Mouse (Mus musculus) adrenal gland, adult 18-20 months (tissue): ENCODE measurements at regions not wholly inside any gene's neighbourhood (a gene's known extent, or its start where the extent isn't known, plus 50 kb on each side); places are given as distances from the start of the nearest gene placed in this dataset.
A peak's percentile ranks its signal among the peaks of the same experiment; 100 is the strongest.

Experiments used
- DNase-seq, 2 experiments: peaks; one replicate each; pipeline ENCODE4 v3.0.0; 2021 to 2022; ENCODE audit warnings: low spot score in 2 of 2

DNA sequence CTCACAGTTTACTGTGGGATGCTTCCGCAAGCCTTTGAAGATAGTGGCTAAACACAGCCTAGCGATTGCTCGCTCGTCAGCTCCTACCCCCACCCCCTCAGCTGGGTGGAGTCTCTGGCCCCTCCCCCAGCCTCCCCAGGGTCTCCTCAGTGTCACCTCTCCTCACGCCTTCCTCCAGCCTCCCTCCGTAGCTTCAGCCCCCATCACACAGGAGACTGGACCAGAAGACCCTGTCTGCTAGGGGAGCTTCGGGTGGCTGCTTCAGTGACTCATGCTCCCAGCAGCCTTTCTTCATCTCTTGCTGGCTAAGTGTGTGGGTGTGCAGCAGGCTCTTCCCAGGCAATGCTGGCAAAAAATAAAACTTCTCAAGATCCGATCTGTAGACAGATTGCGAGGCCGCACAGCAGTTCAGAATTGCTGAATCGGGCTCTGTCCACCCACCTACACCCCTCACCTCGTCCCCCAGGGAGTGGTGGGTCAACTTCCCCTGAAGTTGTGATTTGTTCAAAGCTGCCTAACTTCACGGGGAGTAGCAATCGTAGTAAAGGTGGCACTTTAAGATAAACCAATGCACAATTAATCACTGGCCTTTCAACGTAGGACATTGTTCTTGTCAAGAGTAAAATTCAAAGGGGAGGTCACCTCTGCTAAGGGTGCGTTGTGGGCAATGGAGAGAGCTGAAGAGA lies 61.2 kb upstream of the Ankrd28 start:
- peak; percentile 24 to 26 for DNase-seq

DNA sequence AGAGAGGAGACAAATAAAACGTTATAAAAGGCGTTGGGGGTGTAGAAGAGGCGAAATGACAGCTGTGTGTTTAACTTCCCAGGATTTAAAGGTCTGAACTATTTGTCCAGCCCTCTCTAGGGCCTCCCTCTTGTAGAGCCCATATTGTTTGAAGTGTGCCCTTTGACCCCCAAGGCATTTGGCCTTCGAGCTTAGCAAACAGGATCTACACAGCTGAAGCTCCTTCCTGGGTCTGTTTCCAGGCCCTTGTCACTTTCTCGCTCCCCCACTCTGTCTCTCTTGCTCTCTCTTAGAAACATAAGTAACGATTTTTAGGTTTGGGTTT lies 61.7 kb upstream of the Ankrd28 start:
- DNase-seq: no peak

DNA sequence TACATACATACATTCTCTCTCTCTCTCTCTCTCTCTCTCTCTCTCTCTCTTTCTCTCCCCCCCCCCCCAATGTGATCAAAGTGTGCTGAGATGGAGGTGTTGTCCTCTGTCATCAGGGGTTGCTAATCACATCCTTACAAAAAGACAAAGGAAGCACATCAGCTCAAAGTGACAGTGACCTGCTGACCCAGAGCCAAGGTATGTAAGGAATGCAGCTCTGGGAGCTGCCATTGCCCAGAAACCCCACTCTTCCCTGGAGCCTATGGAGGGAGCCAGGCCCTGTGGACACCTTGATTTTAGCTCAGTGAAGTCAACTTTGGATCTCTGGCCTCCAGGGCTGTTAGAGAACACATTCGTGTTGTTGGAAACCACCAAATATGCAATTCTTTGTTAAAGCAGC lies 66.0 kb upstream of the Ankrd28 start:
- no peak for DNase-seq

DNA sequence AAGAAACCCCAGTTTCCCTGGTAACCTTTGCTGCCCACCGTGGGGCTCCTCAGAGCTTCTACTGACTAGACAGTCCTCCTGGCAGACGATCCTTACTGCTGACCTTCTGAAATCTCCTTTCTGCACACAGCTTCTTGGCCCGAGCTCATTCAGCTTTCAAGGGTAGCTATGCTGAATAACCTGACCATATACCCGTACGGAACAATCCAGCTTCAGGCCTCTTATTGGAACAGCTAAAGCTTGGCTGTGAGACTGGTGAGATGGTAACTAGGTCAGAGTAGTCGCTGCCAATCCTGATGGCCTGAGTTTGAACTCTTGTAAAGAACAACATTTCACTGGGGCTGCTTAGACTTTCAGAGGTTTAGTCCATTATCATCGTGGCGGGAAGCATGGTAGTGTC lies 69.1 kb upstream of the Ankrd28 start:
- DNase-seq: no peak

DNA sequence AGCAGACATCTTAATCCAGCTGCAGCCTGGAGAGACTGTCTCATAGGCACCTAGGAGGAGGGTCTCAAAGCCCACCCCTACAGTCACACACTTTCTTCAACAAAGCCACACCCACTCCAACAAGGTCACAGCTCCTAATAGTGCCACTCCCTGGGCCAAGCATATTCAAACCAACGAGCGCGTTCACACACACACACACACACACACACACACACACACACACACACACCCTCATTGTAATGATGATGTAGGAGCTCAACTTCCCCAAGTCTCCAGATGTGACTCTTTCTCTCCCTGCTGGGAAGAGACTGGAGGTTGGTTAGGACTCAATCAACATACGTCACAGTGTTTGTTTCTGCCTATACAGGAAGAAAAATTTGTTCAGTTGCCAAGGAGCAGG lies 69.5 kb upstream of the Ankrd28 start:
- DNase-seq: no peak

DNA sequence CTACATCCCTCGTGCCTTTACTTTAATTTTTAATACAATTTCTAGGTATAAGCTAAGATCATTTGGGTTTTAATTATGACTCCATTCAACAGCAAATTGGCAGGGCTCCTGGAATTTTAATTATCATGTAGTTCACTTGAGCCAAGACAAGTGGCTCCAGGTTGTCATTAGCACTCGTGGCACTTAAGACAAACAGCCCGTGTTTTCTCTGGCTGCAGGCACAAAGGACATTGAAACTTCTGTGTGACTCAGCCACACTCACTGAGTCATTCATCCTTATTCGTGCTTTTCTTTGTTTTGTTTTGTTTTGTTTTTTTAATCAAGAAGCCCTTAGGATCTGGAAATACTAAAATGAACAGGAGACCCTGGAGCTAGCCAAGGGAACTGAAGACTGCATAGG lies 71.5 kb upstream of the Ankrd28 start:
- peak in 1 of 2 experiments; percentile 10 for DNase-seq

DNA sequence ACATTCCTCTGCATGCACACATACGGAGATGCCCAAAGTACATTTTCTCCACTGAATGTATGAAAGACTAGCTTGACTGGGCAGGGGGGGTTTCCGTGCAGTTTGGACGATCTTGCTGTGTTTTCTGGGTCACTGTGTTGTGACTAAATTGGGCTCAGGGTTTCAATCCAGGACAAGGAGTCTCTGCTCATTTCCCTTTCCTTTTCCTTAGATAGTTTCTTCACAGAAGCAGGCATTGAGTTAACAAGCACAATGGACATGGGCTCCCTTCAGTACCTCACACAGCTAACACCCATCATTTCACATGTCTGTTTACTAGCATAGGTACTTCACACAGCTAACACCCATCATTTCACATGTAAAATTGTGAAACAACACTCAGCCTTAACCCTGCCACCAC lies 73.2 kb upstream of the Ankrd28 start:
- no peak for DNase-seq

DNA sequence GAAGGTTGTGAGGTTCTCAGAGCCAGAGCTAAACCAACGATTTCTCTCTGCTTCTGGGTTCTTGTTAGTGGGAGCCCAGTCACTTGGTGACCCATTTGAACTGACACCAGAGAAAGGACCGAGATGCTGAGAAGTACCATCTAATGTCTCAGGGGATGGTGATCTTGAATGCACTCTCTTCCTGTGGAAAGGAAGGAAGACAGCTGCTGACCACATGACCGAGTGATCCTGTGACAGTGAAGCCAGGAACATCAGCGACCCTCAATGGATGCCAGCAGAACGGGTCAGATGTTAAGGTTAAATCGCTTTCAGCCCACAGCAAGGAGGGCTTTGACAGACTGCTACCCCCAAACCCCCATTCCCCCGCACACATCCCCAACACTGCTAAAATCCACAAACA lies 78.1 kb upstream of the Ankrd28 start:
- DNase-seq: no peak

DNA sequence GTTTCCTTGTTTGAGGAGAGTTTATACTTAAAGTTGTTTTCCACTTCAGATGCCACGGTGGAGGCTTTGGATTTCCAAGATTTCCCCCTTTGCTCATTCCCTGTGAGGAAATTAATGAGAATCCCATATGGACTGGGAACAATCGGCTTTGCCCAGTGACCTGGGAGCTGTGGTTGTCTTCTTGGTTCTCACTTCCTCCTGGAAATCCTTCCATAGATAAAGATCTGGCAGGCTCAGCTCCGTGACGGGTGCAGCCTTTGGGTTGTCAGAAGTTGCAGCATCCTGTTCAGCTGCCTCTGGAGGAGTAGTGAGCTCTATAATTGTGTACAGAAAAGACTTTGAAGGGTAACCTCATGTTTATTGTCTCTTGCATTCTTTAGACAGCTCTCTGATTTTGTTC lies 78.8 kb upstream of the Ankrd28 start:
- DNase-seq: no peak

DNA sequence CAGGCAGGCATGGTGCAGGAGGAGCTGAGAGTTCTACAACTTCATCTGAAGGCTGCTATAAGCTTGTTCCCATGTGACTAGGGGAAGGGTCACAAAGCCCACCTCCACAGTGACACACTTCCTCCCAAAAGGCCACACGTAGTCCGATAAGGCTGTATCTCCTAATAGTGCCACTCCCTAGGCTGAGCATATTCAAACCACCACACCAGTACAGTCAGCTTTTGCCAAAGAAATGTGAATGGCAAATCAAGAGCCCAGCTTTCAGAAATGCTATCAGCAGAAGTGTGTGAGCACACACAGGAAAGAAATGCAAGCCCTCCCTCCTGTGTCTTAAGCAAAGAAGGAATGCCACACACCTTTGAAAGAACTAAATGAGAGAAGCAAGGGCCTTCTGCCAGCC lies 80.4 kb upstream of the Ankrd28 start:
- DNase-seq: no peak

DNA sequence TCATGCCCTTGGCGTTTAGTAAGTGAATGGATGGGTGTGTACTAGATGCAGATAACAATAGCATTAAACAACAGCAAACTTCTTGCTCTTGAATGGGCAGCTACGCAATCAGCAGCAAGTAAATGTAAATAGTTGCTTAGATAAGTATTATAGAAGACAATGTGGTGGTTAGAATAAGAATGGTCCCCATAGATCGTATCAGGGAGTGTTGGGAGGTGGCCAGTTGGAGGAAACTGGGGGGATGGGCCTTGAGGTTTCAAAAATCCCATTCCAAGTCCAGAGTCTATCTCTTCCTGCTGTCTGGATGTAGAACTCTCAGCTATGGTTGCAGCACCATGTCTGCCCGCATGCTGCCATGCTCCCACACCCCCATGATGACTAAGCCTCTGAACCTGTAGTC lies 88.0 kb upstream of the Ankrd28 start:
- no peak for DNase-seq

DNA sequence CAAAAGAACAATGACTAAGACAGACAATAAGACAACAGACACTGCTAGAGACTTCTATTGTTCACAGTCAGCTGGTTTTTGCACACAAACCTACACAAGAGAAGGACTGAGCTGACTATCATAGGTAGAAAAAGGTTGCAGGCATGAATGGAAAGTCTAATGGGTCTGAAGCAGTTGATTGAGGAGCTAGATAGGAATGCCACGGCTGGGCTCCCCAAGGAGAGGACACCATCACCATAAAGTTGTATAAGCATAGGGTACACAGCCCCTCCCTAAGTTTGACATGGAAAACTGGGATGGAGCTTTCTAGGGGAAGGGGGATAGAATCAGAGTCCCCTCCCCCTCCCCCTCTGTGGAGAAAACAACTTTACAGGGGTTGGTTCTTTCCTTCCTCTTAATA lies 88.5 kb upstream of the Ankrd28 start:
- DNase-seq: no peak

DNA sequence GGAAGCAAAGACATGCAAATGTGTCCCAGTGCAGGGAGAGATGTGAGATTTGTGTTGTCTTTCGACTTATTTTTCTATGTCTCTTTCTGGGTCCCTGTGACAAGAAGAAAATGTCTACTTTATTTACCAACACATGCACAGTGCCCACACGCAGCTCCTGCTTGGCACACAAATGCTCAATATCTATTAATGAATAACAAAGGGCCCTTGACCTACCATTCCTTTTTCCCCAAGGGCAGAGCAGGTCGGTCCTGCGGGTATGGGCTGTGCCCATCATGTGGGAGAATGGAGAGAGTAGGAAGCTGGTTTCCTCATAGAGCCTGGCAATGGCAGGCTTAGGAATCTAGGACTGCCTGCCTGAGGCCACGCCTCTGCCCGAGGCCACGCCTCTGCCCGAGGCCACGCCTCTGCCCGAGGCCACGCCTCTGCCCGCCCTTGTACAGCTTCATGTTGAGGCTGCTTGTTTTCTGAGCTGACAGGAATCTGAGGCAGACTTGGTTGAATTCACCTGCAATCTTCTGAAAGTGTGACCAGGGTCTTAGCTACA lies 98.8 kb upstream of the Ankrd28 start:
- no peak for DNase-seq

DNA sequence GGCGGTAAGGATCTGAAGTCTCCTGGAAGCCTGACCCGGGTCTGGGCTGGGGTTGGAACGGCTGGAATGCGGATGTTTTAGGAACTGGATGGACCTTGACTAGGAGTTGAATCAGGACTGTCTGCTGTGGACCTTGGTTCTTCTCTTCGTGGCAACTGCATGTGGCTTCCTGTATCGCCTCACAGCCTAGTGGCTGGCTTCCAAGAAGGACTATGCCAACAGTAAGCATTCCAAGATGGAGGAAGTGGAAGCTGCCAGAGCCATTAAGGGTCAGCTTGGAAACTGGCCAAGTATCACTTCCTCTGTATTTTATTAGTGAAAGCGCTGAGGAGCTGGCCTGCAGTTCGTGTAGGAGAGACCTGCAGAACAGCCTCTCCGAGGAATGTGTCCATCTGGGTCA lies 98.4 kb upstream of the Galnt15 start:
- DNase-seq: peak; percentile 25 to 42

DNA sequence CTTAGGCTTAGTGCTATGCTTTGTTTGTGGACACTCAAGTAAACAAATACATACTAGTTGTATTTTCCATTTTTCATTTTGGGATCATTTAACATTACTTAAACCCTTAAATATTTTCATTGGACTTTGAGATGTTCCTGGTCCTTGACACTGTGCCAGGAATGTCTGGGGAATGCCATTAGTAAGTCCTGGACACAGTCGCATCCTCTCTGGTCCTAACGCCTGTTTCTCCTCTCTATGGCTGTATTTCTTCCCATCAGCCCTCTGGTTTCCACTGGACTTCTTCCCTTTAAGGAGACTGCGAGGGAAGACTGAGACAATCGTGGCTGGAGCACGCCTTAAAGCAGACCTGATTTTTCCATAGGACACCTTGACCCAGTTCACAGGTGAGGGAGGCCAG lies 96.8 kb upstream of the Galnt15 start:
- DNase-seq: no peak

DNA sequence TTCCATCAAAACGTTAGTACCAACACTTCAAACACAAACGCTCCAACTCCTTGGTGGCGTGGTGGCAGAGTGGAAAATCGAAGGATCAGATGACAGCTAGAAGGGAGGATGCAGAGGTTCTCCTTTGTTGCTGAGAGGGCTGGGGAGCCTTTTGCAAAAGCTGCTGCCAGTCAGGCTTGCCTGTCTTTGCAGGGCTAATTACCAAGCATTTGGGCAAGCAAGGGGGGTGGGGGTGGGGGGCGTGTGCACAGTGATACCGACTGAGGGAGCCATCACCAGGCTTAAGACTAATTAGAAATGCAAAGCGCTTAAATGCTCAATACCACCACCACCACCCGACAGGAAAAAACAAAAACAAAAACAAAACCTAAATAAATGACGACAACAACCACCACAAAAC lies 95.3 kb upstream of the Galnt15 start:
- no peak for DNase-seq

DNA sequence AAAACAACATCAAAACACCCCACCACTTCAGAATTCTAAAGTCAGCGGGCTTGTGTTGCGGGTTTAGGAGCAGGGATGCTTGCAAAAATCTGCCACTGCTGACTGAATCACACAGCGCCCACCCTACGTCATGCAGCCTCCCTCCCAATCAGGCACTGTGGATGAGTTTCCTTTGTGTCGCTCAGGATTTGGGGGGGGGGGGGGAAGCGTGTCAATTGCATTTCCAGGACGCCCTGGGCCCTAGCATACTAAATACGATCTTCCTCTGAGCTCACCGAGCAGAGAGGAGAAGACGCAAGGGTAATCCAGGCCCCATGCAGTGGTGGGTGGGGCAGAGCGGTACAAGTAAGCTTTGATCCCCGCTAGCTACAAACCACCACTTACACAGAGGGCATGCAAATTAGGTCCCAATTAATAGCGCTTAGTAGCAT lies 94.9 kb upstream of the Galnt15 start:
- DNase-seq: no peak

DNA sequence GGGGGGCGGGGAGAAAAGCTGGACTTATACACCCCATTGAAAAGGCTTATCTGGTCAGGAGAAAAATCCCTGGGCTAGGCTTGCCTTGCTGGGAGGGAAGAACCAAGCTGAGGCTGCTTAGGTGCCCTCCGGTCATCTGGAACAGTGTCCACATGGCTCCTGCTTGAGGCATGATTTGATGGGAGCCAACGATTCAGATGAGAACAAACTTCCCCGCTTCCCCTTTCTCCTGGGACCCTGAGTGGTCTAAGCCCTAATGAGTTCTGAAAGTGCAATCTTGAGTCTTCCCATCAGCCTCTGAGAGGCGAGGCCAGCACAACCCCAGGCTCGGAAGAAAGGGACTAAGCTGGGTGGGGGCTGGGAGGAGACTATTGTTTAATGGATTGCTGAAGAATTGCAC lies 94.5 kb upstream of the Galnt15 start:
- no peak for DNase-seq

DNA sequence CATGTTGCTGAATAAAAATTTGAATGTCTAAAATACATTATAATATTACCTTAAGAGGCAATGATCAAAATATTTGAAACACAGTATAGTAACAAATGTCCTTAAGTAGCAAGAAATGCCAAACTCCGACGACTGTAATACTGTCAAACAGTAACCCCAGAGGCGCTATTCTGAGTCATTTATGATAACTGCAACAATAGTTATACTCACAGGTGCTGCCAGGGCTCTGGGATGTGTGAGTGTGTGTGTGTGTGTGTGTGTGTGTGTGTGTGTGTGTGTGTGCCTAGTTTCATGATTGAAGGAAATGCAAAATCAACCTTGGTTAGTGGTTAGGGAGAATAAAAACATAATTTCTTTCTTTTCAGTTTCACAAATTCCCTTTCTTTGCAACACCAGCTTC lies 94.0 kb upstream of the Galnt15 start:
- DNase-seq: no peak

DNA sequence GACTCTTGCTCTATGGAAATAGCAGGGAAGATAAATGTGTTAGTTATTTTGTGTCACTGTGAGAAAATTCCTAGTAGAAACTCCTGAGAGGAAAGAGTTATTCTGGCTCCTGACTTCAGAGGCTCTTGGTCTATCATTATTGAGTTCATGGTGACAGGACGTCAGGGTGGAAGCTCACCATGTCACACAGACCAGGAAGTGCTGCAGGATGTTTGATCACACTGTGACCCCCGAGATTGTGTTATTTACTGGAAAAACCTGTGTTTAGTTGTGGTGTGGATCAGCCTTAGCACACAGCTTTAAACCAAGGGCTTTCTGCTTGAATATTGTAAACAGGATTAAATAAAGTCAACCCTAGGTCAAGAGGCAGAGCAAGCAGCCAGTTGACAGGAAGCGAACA lies 93.4 kb upstream of the Galnt15 start:
- DNase-seq: no peak

DNA sequence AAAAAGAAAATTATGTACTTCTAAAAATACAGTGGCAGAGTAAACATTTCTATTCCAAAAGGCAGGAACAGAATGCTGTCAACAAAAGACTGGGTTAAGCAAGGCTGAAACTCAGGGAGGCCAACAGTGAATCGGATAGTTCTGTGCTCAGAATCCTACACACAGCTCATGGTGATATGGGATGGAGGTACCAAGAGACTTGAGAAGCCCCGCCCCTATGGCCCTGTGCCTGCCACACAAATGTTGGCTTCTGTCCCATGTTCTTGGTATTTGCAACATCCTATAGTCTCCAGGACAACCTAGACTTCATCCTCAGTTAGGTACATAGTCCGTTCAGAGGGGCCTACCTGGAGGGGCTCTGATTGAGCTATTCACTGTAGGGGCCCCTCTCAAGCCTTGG lies 92.2 kb upstream of the Galnt15 start:
- DNase-seq: no peak

DNA sequence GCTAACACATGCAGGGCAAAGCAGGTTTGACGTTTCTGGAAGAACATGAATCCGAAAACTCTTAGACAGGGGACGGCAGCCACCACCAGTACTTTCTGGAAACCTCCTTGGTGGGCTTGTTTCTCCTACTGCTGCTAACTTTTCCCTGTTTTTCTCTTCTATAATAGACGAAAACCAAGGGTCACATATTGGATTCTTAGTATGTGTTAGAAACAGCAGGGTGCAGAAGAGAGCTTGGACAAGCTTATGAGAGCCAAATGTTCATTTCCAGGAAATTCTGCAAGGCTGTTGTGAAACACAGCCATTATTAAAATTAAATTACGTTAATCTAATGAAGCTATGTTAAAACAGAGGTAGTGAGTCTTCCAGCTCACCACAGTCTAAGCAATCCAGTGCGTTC lies 87.9 kb upstream of the Galnt15 start:
- DNase-seq: no peak

DNA sequence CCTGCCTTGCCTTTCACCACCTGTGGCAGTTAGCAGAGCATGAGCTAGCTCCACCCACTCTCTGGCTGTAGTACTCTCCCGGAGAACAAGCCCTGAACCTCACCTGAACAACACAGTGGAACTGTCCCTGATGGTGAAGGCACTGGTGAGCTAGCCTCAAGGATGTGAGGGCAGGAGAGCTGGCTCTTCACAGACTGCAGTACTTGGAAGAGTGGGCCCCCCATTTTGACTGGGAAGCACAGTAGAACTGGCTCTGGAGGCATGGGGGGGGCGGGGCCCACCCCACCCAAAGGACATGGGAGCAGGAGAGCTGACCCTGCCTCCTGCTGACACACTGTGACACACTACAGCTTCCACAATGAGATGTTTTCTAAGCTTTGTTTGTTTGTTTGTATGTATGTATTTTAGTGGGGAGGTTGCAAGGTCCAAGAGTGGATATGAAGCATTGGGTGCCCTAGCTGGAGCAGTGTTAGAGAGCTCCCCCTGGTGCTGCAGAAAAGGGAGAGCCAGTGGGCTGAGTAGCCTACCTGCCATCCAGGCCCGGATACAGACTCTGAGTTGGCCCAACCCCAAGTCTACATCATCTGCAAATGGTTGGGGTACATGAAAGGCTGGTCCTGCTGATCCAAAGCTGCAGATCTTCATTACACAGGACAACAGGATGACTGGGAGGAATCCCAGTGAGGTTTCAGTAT lies 86.4 kb upstream of the Galnt15 start:
- DNase-seq: no peak
